Mouse (Mus musculus) lung, adult 2 months (tissue): ENCODE data around the gene Islr. TPM values are rescaled to one million over a fixed set of nuclear protein-coding genes. Genes with fewer than 3 reads are reported as not detected.

Source experiments
- DNase-seq: peaks from one replicate; pipeline ENCODE4 v3.0.0; 2022
- H3K4me1 ChIP-seq: fragments of 200-500 bp; 2 replicates; pipeline ENCODE4 v1.6.1; 2011; ENCODE audit warnings: low read length; ENCODE audit not compliant: control insufficient read depth, insufficient read depth
- H3K4me3 ChIP-seq: fragments of 200-500 bp; replicated peaks from 2 replicates; pipeline ENCODE3; 2011; ENCODE audit warnings: low read depth, mild to moderate bottlenecking, control low read depth, low read length; ENCODE audit errors: extremely low read depth
- CTCF ChIP-seq: fragments of 200-500 bp; IDR thresholded peaks from 2 replicates; pipeline ENCODE4 v1.5.1; 2011; ENCODE audit warnings: mild to moderate bottlenecking, low read length, control low read depth; ENCODE audit not compliant: insufficient read depth
- POLR2A ChIP-seq: fragments of 200-500 bp; IDR thresholded peaks from 2 replicates; pipeline ENCODE4 v1.6.1; 2011; ENCODE audit warnings: low read depth, mild to moderate bottlenecking, control low read depth, low read length, borderline replicate concordance; ENCODE audit errors: extremely low read depth
- WGBS: fragments of 180-500 bp; shearing (Covaris S2); methylation state at CpG from one replicate; pipeline ENCODE4 v1.1.7; 2018; 5-methylcytosine and 5-hydroxymethylcytosine counted together
- polyA plus RNA-seq: library from polyadenylated mRNA; depleted of rRNA; stranded (reverse); fragments of >200 nt; gene quantifications from 2 replicates; pipeline ENCODE4 v1.2.3, GENCODE M21; 2012

Islr gene
- polyA plus RNA-seq, 1 experiment = 74.0 TPM

DNA sequence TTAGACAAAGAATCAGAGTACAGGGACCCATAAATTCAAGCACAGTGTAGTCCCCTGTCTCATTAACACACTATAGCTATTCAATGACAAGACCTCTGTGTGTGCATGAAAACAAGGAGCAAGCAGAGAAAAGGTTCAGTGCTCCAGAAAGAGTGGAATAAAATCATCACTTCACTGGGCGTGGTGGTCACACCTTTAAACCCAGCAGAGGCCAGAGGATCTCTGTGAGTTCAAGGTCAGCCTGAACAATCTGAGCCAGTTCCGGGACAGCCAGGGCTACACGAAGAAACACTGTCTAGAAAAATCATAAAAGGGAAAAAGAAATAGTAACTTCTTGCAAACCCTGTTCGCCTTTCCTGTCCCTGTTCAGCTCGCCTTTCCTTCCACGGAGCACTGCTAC, 39.6 kb upstream of the Islr start:
- WGBS = 76% methylated on average over 6 of the region's 6 CpGs
- TF ChIP-seq POLR2A = no peak
- no peak for TF ChIP-seq CTCF

DNA sequence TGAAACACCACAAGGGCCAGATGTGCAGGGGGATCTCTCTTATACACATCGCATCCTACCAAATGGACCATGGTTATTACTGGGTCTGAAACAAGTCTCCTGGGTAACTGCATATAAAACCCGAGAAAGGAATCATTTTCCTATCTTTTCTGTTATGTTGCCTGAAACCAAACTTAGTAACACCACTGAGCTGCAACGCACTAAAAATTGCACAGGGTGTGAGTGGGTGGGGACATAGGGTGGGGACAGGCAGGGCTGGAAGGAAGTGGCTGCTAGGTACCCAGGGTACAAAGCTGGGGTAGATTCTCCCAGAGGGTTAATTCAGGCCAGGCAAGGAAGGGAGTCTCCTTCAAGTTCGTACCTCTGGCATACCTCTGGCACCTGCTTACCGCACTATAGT, 38.6 kb upstream of the Islr start:
- H3K4me1 ChIP-seq = peaks cover 18% of the 10 kb centered on the region
- TF ChIP-seq CTCF = no peak
- TF ChIP-seq POLR2A = no peak
- H3K4me3 ChIP-seq = no peak overlapping the region
- WGBS = 65% methylated on average over 5 of the region's 5 CpGs
- DNase-seq = no peak

More for the DNA sequence above, 39.6 kb upstream of the Islr start:
- Histone ChIP-seq H3K4me1 (peaks cover 19% of the 10 kb centered on the region), H3K4me3 (no peak overlapping the region)
- no peak for DNase-seq

DNA sequence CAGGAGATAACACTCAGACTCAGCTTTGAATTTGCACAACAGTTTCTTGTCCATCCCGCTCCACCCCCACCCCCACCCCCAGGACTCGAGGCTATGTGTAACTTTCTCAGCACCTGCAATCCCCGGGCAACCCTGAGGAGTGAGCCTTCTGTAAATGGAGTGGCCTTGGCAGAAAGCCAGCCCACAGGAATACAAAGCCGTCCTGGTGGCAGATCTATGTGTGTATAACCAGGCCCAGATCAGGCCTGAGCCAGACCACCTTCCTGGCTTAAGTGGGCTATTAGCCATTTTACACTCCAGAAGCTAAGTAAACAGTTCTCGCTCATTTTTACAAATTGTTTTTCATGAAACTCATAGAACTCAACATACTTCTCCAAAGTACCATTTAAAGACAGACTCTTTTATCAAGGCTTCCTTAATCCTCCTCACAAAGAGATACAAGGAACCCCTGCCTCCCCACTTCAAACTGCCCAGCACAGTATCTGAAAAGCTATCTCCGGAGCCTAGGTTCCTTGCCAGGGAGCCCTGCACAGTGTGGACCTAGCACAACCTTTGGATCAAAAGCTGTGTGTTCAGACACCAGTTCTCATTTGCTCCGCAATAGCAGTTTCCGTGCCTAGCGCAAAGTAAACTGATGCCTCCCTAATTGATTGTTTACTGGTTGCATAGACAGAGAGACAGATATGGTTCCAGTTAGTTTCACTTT, 37.8 kb upstream of the Islr start:
- H3K4me1 ChIP-seq = peaks cover 15% of the 10 kb centered on the region
- TF ChIP-seq POLR2A = no peak
- no peak for TF ChIP-seq CTCF
- WGBS = 31% methylated on average over 9 of the region's 9 CpGs
- DNase-seq = peak; percentile 53
- no peak overlapping the region for H3K4me3 ChIP-seq

DNA sequence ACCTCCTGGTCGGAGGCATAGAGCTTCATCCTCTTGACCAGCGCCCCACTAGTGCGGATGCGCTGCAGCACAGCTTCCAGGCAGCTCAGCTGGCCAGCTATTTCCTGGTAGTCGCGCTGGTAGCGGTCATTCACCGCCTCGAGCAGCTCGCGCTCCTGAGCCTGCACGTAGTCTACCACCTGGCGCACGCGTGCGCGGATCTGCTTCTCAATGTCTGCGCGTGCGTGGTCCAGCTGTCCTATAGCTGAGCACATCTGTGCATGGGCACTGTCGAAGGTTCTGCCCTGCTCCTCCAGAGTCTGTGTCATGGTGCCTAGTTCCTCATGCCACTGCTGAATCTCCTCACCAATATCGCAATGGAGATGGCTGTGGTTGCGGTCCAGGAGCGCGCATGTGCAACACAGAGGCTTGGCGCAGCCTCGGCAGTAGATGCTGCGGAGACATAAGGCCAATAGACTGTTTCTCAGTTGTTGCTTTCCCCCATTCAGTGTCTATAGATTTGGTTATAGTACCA, 30.5 kb upstream of the Islr start:
- TF ChIP-seq CTCF (no peak), POLR2A (no peak)
- no peak for DNase-seq
- Histone ChIP-seq H3K4me3 (no peak overlapping the region), H3K4me1 (peaks cover 10% of the 10 kb centered on the region)
- 98% methylated on average over 28 of the region's 28 CpGs for WGBS

DNA sequence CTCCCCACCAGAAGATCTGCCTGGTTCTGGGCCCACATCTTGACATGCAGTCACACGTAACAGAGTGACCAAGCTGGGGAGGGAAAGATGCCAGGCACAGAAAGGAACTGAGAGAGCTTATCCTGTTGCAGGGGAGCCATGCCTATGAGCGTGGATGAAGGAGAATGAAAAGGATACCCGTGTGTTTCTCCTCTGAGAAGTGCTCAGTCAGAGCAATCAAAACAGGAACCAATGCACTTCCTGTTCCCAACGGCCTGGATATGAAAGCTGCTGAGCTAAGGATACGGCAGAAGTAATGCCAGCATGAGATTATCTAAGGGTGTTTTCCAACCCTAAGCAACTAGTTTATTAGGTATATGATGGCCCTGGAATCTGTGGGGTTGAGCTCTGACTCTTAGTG, 28.3 kb upstream of the Islr start:
- H3K4me3 ChIP-seq = no peak overlapping the region
- peaks cover 10% of the 10 kb centered on the region for H3K4me1 ChIP-seq
- WGBS = 47% methylated on average over 5 of the region's 5 CpGs
- TF ChIP-seq CTCF = no peak
- DNase-seq = no peak

DNA sequence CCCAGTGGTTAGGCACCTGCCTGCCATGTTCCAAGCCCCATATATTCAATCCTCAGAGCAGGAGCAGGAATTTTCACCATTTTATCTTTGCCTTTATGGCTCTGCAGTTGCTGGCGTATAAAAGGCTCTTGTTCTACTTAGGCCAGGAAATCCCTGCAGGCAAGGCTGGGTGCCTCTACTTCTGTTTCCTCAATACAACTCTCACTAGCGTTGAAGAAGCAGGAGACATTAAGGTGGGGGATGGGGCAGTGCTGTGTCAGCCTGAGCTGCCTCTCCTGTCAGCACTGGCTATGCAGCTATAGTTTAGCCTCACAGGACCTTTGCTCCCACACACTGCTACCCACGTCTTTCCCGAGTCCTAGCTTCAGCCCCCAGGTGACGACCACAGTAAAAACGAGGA, 27.6 kb upstream of the Islr start:
- Histone ChIP-seq H3K4me1 (peaks cover 10% of the 10 kb centered on the region), H3K4me3 (no peak overlapping the region)
- no peak for DNase-seq
- WGBS = 56% methylated on average over 6 of the region's 6 CpGs
- TF ChIP-seq POLR2A = no peak
- TF ChIP-seq CTCF = no peak

DNA sequence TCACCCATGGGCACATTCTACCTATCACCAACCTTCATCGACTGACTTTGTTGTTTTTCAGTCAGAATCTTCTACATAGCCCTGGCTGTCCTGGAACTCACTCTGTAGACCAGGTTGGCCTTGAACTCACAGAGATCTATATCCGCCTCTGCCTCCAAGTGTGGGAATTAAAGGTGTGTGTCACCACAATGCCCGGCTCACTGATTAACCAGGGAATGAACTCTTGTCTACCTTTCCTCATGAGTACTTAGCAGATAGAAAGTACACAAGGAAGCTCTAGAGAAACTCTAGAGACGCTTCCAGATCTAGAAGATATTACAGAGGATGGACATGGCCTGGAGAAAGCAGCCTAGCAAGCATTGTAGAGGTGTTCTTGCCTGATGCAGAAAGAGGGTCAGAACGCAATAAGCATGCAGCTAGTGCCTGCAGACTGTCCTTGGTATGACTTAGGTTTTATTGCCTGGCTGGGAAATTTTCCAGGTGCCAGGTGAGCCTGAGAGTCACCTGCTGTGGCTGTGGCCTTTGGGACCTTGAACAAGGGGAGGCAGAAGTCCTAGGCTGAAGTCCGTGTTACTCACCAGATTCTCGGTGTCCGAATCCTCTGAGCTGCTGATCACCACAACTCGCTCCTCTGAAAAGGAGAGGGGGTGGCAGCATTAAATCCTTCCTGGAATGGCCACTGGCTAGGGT, 24.8 kb upstream of the Islr start:
- DNase-seq = no peak
- H3K4me3 ChIP-seq = no peak overlapping the region
- 95% methylated on average over 9 of the region's 9 CpGs for WGBS
- no peak for TF ChIP-seq CTCF
- no peak for TF ChIP-seq POLR2A
- H3K4me1 ChIP-seq = peaks cover 10% of the 10 kb centered on the region

DNA sequence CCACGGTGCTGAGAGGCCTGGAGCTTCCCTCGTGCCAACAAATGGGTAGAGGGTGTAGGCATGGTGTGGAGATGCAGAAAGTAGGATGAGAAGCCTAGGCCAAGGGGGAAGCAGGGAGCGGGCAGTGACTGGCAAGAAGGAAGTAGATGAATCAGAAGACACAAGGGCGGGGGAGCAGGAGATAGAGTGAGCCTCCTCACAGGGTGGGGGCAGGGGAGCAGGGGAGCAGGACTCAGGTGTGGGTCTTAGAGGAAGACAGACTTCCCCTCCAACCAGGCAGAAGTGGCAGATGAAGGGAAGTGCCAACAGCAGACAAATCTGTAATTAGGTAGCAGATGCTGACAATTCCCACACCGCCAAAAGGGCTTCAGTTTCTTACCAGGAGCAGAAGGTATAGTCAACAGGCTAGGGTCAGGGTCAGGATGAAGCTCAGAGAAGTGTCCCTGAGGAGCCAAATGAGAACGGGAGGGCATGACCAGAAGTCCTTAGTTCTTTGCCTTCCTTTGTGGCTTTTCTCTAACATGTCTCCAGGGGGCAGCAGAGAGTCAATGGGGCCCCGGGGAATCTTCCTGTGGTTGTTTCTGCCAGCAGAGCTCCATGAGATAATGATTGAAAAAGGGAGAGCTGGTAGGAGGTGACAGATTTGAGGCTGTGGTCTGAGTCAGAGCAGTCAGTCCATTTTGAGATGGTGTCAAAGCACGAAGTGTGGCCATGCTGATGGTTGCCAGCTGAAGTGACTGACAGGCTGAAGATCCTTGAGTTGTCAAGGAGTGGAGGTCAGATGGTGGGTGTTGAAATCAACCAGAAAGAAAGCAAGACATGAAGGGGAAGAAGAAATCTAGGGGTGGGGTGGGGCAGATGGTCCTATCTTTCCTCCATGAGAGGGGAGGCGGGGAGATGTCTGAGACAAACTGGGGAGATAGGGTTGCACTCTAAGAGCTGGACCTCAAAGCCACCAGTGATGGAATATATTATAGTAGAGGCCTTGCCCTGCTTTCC, 22.1 kb upstream of the Islr start:
- WGBS = 62% methylated on average over 9 of the region's 9 CpGs
- TF ChIP-seq CTCF (peak; percentile 63), POLR2A (no peak)
- Histone ChIP-seq H3K4me3 (no peak overlapping the region), H3K4me1 (no peaks in the 10 kb centered on the region)
- peak; percentile 55 for DNase-seq

DNA sequence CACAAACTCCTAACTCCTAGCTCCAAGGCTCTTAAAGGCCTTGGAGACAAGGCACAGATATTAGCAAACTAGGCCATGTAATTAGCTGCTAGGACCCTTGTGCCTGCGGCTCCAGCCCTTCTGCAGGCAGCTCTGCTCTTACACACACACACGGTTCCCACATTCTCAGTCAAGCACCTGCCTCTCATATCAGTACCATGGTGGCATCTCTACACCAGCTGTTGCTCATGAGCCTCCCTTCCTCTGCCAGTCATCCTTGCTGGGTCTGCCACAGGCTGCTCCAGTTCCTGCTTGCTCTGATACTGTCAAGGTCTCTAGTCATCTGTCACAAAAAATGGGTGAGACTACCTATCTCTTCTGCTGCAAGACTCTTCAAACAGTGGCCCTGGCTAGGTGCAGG, 20.2 kb upstream of the Islr start:
- Histone ChIP-seq H3K4me1 (no peaks in the 10 kb centered on the region), H3K4me3 (no peak overlapping the region)
- no peak for TF ChIP-seq POLR2A
- TF ChIP-seq CTCF = no peak
- DNase-seq = no peak
- WGBS = 95% methylated on average over 2 of the region's 2 CpGs
